Comparison of ENCODE assay signal across 8 mouse cellular contexts in genomic region chr8:89850209-89850796, GRCm38 (mm10).
DNase-seq lines count a peak whose midpoint lies in the region; ATAC-seq lines count a peak whose summit lies in the region.

No protein-coding gene starts in this region.

- no peak overlapping the region for H3K4me3 ChIP-seq in liver, embryonic 12.5 days
- H3K4me3 ChIP-seq in kidney, embryonic 14.5 days (ENCODE audit: low read length) = no peak overlapping the region
- H3K4me3 ChIP-seq in limb, embryonic 13.5 days = no peak overlapping the region

- no peaks in the 10 kb centered on the region for H3K9me3 ChIP-seq in liver, embryonic 12.5 days (replicated peaks)
- H3K9me3 ChIP-seq in kidney, embryonic 14.5 days (ENCODE audit: control insufficient read depth, low read length) = no peaks in the 10 kb centered on the region
- H3K9me3 ChIP-seq in limb, embryonic 13.5 days = no peaks in the 10 kb centered on the region

- no peak overlapping the region for H3K9ac ChIP-seq in liver, embryonic 12.5 days
- H3K9ac ChIP-seq in kidney, embryonic 14.5 days (ENCODE audit: low read depth, low read length) = no peak overlapping the region
- no peak overlapping the region for H3K9ac ChIP-seq in limb, embryonic 13.5 days

- no peak for ATAC-seq in liver, embryonic 12.5 days
- ATAC-seq in kidney, embryonic 14.5 days (ENCODE audit: low FRiP score, low TSS enrichment) = 0 out of 2 replicates have a peak, but pooled peaks have one; percentile 64
- peak; percentile 75 for ATAC-seq in limb, embryonic 13.5 days (ENCODE audit: low FRiP score, low read depth)

- intact Hi-C loops in gastrocnemius, postnatal 14 days (cut with DNase I; ENCODE audit: low total_unique reads) = loop anchor here (5.0 to 10.0 kb wide), 2 partner anchors 864 to 942 kb away; no protein-coding TSS in a partner anchor

- peak; percentile 4 for DNase-seq in liver
- peak; percentile 33 to 72 for DNase-seq in cerebellum, postnatal 4 days (ENCODE audit: low spot score in 2 of 2)
- DNase-seq in gastrocnemius, postnatal 14 days = peak; percentile 17
- DNase-seq in right cerebral cortex, adult 18-20 months = peak; percentile 79
- no peak for DNase-seq in urinary bladder, postnatal 25 days (ENCODE audit: low spot score)

- no peaks in the 10 kb centered on the region for H3K36me3 ChIP-seq in liver, embryonic 12.5 days
- H3K36me3 ChIP-seq in kidney, embryonic 14.5 days (ENCODE audit: control insufficient read depth, insufficient read depth, low read length) = no peaks in the 10 kb centered on the region
- H3K36me3 ChIP-seq in limb, embryonic 13.5 days = no peaks in the 10 kb centered on the region

- H3K4me2 ChIP-seq in liver, embryonic 12.5 days = no peak overlapping the region
- H3K4me2 ChIP-seq in kidney, embryonic 14.5 days (replicated peaks; ENCODE audit: low read depth, low read length) = no peak overlapping the region
- no peak overlapping the region for H3K4me2 ChIP-seq in limb, embryonic 13.5 days (replicated peaks)

- 31% methylated on average over 3 of the region's 3 CpGs for WGBS in liver, embryonic 12.5 days (ENCODE audit: insufficient replicate concordance)
- whole genome bisulfite sequencing in kidney, embryonic 14.5 days = 50% methylated on average over 3 of the region's 3 CpGs
- 34% methylated on average over 3 of the region's 3 CpGs for WGBS in limb, embryonic 13.5 days

- no peaks in the 10 kb centered on the region for H3K4me1 ChIP-seq in liver, embryonic 12.5 days
- no peaks in the 10 kb centered on the region for H3K4me1 ChIP-seq in kidney, embryonic 14.5 days (ENCODE audit: control insufficient read depth, insufficient read depth, low read length)
- no peaks in the 10 kb centered on the region for H3K4me1 ChIP-seq in limb, embryonic 13.5 days

- H3K27ac ChIP-seq in liver, embryonic 12.5 days = no peak overlapping the region
- no peak overlapping the region for H3K27ac ChIP-seq in kidney, embryonic 14.5 days (ENCODE audit: low read depth, low read length)
- no peak overlapping the region for H3K27ac ChIP-seq in limb, embryonic 13.5 days

- H3K27me3 ChIP-seq in liver, embryonic 12.5 days (replicated peaks) = no peaks in the 10 kb centered on the region
- H3K27me3 ChIP-seq in kidney, embryonic 14.5 days (ENCODE audit: control insufficient read depth, insufficient read depth, low read length) = no peaks in the 10 kb centered on the region
- H3K27me3 ChIP-seq in limb, embryonic 13.5 days = 0 out of 2 replicates have a peak, but pooled peaks cover 4% of the 10 kb centered on the region
